Mouse (Mus musculus): ENCODE data around the gene Zc2hc1b.

GRCm38 (mm10) chr10:13155377-13155776, 22.4 kb downstream of the Zc2hc1b start:
- TF ChIP-seq POLR2A (IDR thresholded peaks at IDR 0.05; ENCODE audit: extremely low read depth, insufficient read depth, low read length), result no peak
- no peak for TF ChIP-seq CTCF (IDR thresholded peaks at IDR 0.05; ENCODE audit: low read depth, low read length)

Measured in liver, adult 2 months (tissue).